Mouse (Mus musculus) cerebellum, adult 11-12 months (tissue): ENCODE measurements at regions not wholly inside any gene's neighbourhood (a gene's known extent, or its start where the extent isn't known, plus 50 kb on each side); places are given as distances from the start of the nearest gene placed in this dataset.
"Not testable (repeated sequence)": the region's sequence is repeated elsewhere in the genome, so short reads cannot be mapped to it uniquely, and the experiment has no call there.

Experiments
- DNase-seq: peaks from one replicate; pipeline ENCODE4 v3.0.0; 2022

DNA sequence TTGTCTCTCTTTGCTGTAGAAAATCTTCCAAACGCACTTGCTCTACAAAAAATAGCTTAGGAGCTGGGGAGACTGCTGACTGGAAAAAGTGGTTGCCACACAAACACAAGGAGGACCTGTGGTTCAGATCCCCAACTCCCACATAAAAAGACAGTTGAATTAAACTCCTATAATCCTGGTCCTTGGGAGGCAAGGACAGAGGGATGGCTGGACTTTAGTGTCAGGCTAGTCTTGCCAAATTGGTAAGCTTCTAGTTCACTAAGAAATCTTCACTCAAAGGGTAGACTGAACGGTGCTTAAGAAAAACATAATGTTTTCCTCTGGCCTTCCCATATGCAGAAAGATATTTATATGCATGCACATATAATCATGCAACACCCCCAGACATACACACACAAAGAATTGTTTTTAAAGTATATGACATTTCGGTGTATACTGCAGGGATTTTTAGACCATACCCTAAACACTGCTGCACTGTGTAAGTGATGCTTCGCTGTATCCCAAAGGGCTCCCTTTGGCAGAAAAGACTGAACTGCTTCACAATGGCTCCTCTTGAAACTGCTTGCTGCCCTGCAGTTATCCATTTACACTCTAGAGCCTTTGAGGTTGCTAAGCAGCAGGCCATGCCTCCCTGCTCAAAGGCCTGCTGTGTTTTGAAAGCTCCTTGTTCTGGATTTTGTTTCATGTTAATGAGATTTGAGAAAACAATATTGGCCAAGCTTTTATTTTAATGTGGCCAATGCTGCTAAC is 1299.3 kb downstream of the Zfp704 start:
- no peak for DNase-seq

DNA sequence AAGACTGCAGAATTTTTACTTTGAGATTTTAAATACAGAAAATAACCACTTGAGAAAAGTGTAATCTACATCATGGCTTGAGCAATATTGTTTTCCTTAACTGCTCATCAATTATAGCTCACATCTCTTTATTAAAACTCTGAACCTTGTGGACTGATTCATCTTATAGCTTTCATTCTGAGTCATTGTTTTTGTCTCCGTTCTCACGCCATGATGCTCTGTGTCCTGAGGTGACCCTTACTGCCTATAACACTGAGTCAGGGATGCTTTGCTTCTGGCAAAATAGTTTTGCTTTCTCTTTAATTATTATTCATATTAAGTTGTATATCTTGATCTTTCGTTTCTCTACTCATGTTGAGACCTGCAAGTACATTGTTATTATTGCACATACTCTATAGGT is 1302.6 kb downstream of the Zfp704 start:
- DNase-seq: no peak

DNA sequence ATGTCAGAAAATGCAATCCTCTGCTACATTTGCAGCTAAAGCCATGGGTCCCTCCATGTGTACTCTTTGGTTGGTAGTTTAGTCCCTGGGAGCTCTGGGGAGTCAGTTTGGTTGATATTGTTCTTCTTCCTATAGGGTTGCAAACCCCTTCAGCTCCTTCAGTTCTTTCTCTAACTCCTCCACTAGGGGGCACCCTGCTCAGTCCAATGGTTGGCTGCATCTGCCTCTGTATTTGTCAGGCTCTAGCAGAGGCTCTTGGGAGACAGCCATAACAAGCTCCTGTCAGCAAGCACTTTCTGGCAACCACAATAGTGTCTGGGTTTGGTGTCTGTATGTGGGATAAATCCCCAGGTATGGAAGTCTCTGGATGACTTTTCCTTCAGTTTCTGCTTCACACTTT is 1305.1 kb downstream of the Zfp704 start:
- peak; percentile 7 for DNase-seq

DNA sequence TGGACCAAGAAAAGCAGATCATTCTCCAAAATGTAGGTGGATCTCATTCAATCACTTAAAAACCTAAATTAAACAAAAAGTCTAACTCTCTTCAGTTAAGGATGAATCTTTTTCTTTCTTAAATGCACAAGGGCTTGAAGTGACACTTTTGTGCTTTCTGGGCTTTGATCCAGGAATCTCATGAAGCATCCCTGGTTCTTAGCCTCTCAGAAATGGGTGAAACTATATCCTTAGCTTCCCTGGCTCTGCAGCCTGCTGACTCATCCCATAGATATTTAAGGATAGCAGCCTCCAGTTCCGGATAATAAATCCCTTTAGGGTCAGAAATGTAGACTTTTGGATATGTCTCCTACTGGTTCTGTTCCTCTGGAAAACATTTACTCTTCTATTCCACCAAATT is 1316.8 kb downstream of the Zfp704 start:
- no peak for DNase-seq

DNA sequence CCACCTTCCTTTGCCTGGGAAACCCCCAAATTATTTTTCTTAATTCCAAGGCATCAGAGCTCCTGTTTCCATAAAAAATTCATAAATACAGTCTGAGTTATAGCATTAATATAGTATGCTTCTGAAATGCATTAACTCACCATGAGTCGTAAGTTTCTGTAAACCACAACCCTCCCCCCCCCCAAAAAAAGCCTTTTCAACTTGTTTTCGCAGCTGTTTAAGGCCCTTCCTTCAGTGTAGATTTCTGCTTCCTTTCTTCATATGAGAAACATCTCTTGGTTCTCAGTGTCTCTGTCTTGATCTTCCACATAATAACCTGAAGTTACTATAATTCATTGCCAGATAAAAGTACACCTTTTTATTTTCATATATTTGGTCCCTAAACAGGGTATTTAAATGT is 1320.3 kb downstream of the Zfp704 start:
- DNase-seq: no peak

DNA sequence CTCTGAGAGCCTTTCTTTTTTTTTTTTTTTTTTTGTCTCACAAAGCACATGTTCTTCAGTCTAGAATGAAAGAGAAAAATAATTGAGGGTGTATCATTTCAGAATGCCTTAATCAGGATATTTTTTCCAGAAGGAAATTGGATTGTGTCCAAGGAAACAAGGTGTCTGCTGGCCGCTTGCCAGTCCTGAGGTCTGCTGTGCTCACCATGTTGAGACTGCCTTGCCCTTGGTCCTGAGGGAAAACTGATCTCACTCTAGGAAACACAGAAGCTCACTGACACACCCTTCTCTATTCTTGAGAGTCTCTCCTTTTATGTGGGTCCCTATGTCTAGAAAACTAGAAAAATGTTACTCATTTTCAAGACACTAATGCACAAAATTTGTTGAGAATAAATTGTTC is 1321.4 kb downstream of the Zfp704 start:
- DNase-seq: peak; percentile 8

DNA sequence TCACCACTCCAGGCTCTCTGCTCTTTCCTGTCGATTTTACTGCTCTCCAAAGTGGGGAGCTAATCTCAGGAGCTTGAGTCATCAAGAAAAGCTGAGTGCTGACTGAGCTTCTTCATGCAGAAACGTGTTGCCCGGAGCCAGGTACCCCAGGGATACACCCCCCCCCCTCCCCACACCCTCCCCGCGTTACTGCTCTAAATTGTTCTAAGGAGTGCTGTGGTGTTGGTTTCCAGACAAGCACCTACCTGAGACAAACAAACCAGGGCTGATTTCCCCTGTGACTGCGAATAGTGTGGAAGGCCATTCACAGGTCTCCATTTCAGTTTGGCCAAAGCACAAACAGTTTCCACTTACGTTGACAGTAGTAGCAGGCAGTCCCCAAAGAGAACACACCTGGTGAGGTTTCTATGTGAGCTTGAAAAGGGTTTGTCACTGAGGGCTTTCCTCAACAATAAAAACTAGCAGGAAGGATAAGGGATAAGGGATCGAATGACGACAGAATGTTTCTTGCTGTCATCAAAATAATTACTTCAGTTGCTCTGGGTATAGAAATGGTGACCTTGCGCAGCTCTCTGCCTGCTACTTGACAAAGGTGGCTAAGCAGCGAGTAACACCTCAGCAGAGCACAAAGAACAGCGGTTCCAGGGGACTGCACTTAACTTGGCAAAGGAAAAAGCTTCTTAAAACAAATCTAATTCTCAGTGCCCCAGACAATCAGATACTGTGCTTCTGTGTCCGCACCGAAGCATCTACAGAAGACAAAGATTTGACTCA is 1325.0 kb downstream of the Zfp704 start:
- DNase-seq: no peak

DNA sequence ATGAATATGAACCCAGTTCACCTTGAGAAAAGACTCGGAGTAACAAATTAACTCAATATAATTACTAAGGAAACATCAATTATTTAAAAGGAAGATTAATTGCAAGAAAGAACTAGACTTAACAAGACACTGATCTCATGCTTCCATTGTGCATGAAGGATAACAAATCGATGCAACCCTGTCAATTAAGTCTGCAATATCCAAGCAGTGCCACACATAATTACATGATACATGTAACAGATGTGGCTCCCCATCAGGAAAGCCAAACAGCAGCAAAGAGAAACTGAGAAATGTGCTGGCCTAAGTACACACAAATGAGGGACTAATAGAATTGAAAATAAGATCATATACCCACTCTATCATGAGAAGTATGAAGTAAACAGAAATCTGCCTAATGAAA is 1327.5 kb downstream of the Zfp704 start:
- no peak for DNase-seq

DNA sequence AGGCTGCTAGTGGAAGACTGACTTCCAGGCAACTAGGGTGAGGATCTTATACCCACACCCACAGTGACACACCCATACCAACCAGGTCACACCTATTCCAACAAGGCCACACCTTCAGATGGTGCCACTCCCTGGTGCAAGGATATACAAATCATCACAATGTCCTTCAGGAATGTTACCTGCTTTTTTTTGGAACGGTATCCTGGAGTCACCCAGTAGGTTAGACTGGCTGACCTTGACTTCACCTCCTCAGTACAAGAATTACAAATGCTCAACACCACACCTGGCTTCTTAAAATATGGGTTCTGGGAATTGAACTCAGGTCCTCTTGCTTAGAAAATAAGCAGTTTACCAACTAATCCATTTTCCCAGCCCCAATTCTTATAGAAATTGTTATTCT is 1333.2 kb downstream of the Zfp704 start:
- DNase-seq: no peak

DNA sequence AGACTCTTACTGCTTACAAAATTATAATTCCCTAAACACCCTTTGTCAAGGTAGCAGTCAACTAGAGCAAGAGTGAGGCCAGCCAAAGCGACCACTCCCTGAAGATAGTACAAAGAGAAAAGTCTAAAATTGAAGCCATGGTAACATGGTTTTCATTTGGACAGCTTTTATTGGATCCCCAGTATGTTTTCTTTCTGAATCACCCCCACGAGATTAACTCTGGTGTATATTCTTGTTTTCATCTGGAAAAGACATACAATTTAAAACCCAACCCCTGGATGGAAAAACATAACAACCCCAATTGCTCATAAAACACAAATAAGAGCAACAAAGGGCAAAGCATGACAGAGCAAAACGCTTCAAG is 1339.0 kb downstream of the Zfp704 start:
- no peak for DNase-seq

DNA sequence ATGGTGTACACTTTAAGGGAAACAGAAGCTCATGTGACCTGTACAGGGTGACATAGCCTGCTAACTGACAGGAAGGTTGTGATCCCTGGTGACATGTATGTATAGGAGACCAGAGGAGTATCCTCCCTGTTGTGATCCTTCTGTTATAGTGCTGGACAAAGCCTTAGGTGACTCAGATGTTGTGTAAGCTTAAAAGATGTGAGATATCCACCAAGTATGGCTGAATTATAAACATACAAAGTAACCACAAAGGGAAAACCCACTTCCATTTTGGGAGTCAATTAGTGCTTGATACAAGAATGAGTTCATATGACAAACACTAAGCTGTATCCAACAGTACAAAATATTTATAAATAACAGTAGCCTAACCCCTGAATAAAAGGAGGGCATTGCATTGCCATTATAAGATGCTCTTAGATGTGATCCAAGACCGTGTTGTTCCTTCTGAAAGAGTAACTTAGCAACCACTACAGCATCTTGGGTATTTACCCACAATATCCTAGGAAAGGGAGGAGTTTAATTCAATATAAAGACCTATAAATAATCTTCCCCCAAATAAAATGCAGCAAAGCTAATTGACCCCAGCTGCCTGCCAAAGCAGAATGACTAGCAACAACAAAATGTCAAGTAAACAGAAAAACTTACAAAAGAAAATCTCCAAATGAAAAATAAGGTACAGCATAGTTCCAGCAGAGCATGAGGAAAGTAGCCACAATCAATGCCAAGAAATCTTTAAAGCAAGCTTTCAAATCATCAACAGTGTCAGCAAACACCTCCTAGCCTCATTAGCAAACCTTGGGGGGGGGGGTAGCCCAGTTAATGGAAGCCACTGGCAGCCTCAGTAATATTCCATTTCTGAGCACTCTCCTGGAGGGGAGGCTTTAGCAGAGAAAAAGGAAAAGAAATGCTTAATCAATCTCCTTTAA is 1339.6 kb downstream of the Zfp704 start:
- DNase-seq: no peak

DNA sequence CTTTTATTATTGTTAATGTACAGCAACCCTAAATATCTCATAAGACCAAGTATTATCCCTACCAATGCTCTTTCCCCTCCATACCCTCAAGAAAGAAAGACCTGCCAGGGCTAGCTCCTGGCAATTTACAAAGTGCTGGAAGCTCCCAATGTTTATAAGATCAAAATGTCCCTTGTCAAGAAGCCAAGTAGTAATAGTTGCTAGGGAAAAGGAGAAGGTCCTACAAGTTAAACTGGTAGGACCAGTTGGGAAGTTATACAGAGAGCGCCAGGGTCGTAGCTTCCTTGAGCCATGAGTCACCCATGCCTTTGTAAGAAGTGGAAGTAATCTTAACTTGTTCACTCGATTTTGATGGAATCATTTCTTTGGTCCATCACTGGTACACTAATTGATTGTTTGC is 1344.1 kb downstream of the Zfp704 start:
- no peak for DNase-seq

DNA sequence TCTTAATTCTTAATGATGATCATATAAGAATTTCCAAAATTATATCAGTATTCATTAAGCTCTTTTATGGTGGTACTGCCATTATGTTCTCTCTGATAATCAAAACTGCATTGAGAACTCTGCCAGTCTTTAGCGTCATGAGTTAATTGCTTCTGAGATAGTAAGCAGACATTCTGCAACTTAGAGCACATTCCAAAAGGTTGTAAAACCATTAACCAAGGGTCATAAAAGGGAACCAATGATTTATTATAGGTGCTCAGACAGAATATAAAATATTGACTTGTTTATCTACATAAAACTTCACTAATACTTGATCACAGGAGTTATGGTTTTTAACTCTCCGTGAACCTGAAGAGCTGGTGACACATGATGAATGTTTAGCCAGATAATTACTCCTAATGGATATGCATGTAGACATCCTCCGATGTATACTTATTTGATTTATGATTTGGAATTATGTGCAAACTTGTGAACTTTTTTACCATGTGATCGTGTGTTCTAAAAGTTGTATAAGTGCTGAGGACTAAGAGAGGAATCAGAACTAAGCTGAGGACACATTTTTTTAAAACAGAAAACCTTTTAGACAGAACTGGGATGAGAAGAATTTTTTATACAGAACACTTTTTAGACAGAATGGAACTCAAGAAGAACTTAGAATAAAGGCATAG is 1345.4 kb downstream of the Zfp704 start:
- DNase-seq: no peak

DNA sequence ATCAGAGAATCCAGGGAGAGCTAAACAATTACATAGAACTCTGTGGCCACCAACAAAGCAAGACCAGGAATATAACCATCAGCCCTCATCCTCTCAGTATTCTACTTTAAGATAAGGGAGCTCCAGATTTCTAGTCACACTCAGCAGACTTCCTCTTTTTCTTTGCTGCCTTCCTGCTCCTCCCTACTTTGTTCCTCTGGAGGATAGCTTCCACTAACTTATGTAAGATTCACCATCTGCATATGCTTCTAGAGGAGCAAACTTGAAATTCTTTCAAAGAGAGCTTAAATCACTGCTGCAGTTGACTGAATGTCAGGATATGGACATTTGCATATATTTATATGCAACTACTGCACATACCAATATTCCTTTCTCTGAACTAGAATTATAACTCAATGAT is 1352.6 kb downstream of the Zfp704 start:
- DNase-seq: no peak

DNA sequence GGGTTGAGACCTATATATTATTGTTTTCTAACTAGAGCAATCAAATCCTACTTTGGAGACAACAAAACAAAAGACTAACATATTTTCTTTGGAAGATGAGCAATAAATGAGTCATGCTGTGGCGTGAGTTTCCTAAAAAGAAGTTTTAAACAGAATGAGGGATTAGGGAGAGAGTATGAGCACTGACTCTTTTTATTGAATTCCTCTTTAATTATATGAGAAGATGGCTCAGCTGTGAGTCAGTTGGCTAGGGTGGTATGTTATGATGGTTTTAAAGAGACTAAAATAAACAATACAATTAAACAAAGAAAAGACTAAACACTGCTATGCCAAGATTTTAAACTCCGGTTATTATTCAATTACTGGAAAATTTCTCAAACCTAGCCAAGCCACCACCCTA is 1357.6 kb downstream of the Zfp704 start:
- DNase-seq: no peak

DNA sequence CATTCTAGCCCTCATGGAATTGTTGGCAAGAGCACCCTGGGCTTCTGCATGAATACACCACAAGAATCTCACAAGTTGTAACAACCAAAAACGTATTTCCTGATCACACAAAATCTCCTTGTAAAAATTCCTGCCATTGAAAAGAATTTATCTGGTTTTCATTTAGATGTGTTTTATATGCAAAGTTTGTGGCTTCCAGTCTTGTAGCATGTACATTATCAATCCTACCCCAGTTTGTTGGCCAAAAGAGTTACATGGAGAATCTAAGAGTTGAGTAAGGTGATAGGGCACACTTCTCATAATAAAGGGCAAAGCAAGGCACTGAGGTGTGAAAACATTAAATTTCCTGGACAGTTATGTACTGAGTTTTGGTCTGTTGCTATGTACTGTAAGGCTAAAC is 1361.0 kb downstream of the Zfp704 start:
- no peak for DNase-seq

DNA sequence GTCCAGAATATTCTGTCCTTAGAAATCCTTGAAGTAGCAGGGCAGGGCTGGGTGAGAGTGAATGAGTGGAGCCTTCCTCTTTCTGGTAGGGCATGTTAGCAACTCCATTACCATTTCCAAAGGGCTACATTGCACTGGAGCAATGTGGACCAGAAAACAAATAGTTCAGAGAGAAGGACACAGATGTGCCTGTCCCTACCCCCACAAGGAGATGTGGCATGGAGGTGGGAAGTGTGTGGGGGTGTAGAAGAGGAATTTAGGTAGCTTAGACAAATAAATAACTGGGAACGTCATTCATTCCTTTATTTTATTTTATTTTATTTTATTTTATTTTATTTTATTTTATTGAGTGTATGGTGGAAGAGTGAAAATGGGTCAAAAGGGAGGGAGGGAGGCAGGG is 1364.1 kb downstream of the Zfp704 start:
- peak; percentile 23 for DNase-seq

DNA sequence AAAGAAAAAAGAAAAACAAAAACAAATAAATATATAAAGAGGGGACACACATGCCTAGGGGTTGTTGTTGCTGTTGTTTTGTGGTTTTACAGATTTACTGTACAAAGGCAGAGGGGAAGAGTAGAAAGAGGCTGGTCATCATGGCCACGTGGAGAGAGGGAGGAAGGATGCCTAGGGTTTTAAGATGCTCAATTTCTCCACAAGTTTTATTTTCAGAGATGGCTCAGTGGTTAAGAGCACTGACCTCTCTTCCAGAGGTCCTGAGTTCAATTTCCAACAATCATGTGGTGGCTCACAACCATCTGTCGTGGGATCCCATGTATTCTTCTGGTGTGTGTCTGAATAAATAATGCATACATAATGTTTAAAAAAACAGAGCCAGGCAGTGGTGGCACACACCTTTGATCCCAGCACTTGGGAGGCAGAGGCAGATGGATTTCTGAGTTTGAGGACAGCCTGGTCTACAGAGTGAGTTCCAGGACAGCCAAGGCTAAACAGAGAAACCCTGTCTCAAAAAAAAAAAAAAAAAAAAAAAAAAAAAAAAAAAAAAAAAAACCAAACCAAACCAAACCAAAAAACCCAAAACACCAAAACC is 1364.6 kb downstream of the Zfp704 start:
- DNase-seq: peak; percentile 9

DNA sequence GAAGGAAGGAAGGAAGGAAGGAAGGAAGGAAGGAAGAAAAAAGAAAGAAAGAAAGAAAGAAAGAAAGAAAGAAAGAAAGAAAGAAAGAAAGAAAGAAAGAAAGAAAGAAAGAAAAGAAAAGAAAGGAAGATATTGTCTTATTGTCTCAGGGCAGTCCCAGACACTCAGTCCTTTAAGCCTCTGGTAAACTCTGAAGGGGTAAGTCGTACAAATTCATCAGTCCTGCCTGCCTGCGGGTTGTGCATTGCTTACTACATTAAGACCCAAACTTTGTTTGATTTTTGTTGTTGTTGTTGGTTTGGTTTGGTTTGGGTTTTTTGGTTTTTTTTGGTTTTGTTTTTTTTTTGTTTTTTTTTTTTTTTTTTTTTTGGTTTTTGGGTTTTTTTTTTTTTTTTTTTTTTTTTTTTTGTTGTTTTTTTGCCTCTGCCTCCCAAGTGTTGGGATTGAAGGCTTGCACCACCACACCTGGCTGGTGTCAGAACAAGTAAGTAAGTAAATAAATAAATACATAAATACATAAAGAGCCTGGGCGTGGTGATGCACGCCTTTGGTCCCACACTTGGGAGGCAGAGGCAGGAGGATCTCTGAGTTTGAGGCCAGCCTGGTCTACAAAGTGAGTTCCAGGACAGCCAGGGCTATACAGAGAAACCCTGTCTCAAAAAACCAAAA is 1365.2 kb downstream of the Zfp704 start:
- not testable (repeated sequence) for DNase-seq

DNA sequence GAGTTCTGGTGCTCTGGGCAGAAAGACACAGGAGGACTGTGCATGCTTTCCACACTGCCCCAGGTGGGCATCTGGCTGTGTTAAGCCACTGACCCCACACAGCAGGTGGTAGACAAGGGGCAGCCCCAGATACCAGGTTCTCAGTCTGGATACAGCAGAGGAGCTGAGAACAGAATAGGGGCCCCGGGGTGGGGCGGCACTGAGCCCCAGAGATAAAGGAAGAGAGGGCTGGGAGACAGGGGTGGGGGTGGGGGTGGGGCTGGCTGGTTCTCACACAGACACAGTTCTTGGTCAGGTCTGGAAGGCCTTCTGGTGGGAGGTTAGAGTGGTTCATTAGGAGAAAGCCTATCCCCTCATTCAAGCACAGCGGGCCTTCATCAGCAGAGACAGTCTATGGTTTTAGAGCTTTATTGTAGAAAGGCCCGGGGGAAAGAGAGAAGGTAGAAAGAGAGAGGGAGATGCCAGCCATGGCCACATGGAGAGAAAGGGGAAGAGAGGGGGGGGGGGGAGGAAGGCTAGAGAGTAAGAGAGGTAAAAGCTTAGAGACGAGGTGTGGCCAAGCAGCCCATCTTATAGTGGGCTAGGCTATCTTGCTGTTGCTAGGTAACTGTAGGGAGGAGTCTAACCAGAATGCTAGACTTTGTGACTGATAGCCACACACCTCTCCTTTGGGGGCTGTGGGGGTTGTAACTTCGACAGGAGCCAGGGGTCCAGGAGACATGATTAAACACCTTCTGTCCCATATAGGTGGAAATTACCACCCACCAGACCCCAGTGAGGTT is 1403.1 kb downstream of the Zfp704 start:
- no peak for DNase-seq

DNA sequence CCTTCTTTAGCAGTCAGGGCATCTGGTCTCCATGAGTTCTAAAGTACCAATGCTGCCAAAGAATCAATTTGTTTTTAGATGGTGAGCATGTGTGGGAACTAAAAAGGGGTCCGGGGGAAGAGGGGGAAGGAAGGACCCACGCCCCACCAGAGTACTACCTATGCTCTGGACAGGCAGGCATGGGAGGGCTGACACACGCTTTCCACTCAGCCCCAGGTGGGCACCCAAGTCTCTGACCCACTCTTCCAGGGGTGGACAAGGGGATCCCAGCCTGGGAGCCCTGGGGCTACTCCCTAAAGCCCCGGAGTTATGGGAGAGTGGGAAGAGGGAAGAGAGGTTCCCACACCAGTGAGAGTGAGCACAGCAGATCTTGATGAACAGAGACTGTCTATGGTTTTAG is 1446.9 kb downstream of the Zfp704 start:
- no peak for DNase-seq
